Mouse (Mus musculus) bone marrow macrophage, adult 2 months (primary cell): ENCODE data around the gene A730061H03Rik.

Source experiments
- CTCF ChIP-seq: IDR thresholded peaks from 2 replicates; pipeline ENCODE4 v1.5.1; 2012; ENCODE audit warnings: low read depth, mild to moderate bottlenecking, low read length, moderate library complexity
- POLR2A ChIP-seq: IDR thresholded peaks from 2 replicates; pipeline ENCODE4 v1.6.1; 2012; ENCODE audit warnings: mild to moderate bottlenecking, low read depth, low read length, borderline replicate concordance

- TF ChIP-seq POLR2A (no peak), CTCF (peak; percentile 56)
Measured at GRCm38 (mm10) chr14:55581981-55582681, 21.9 kb upstream of the A730061H03Rik start.
